Mouse (Mus musculus) hindbrain, embryonic 11.5 days (tissue): ENCODE results near the gene Ssr4. TPM values are rescaled to one million over a fixed set of nuclear protein-coding genes. Genes with fewer than 3 reads are reported as not detected.
"Not testable (repeated sequence)": the region's sequence is repeated elsewhere in the genome, so short reads cannot be mapped to it uniquely, and the experiment has no call there.

Source experiments
- ATAC-seq: fragments of 200-750 bp; cut with Nextera tagmentation; 2 replicates; pipeline ENCODE4 v1.8.0; 2017; ENCODE audit warnings: mild to moderate bottlenecking, moderate TSS enrichment, moderate library complexity; ENCODE audit not compliant: low FRiP score
- DNase-seq: peaks from one replicate; pipeline ENCODE4 v3.0.0-alpha.2; 2015; ENCODE audit warnings: low spot score
- H3K27ac ChIP-seq: fragments of 300-500 bp; sonication (generic); 2 replicates; pipeline ENCODE4 v1.5.1; 2014; ENCODE audit warnings: mild to moderate bottlenecking, low read depth, low read length
- H3K27me3 ChIP-seq: fragments of 300-500 bp; sonication (generic); 2 replicates; pipeline ENCODE4 v1.6.1; 2014; ENCODE audit warnings: mild to moderate bottlenecking, low read length, moderate library complexity, mixed read lengths; ENCODE audit not compliant: control insufficient read depth, insufficient read depth
- H3K36me3 ChIP-seq: fragments of 300-500 bp; sonication (generic); 2 replicates; pipeline ENCODE4 v1.6.1; 2014; ENCODE audit warnings: mild to moderate bottlenecking, low read length, moderate library complexity, mixed read lengths; ENCODE audit not compliant: control insufficient read depth, insufficient read depth
- H3K4me1 ChIP-seq: fragments of 300-500 bp; sonication (generic); replicated peaks from 2 replicates; pipeline ENCODE4 v1.6.1; 2014; ENCODE audit warnings: low read length, mixed read lengths; ENCODE audit not compliant: control insufficient read depth, insufficient read depth
- H3K4me2 ChIP-seq: fragments of 300-500 bp; sonication (generic); replicated peaks from 2 replicates; pipeline ENCODE4 v1.6.1; 2014; ENCODE audit warnings: mild to moderate bottlenecking, low read depth, low read length
- H3K4me3 ChIP-seq: fragments of 300-500 bp; sonication (generic); 2 replicates; pipeline ENCODE4 v1.5.1; 2014; ENCODE audit warnings: low read depth, low read length
- H3K9ac ChIP-seq: fragments of 300-500 bp; sonication (generic); 2 replicates; pipeline ENCODE4 v1.6.1; 2014; ENCODE audit warnings: low read depth, low read length
- H3K9me3 ChIP-seq: fragments of 300-500 bp; sonication (generic); 2 replicates; pipeline ENCODE4 v1.6.1; 2016; ENCODE audit warnings: low read length; ENCODE audit not compliant: control insufficient read depth
- WGBS: fragments of 180-500 bp; shearing (Covaris S2); extraction: QIAGEN DNeasy Blood & Tissue Kit; methylation state at CpG from one replicate; pipeline ENCODE4 v1.1.7; 2014; 5-methylcytosine and 5-hydroxymethylcytosine counted together
- polyA plus RNA-seq: library from polyadenylated mRNA; unstranded; fragments of >200 nt; fragmentation: Nextera tagmentation; extraction: Ambion mirVana; gene quantifications from 2 replicates; pipeline ENCODE4 v1.2.1, GENCODE M21; 2014

Gene Ssr4
- polyA plus RNA-seq, result 134 and 140 TPM in 2 replicates

- no peaks in the 10 kb centered on the region for H3K36me3 ChIP-seq
- ATAC-seq (peak; percentile 97), DNase-seq (peak; percentile 94)
- no peaks in the 10 kb centered on the region for H3K9me3 ChIP-seq
- peak within 1 kb of the TSS; percentile 55 for H3K4me2 ChIP-seq
- 9% methylated on average over 47 of the region's 52 CpGs for WGBS
- H3K27me3 ChIP-seq, result no peaks in the 10 kb centered on the region
- peak within 1 kb of the TSS; percentile 71 for H3K9ac ChIP-seq
- peak within 1 kb of the TSS; percentile 54 for H3K4me3 ChIP-seq
- no peaks in the 10 kb centered on the region for H3K4me1 ChIP-seq
- H3K27ac ChIP-seq, result peak within 1 kb of the TSS; percentile 64
Measured at GRCm38 (mm10) chrX:73786364-73787224, at the start of gene Ssr4, which contains the start of gene Idh3g. TSS of gene Ssr4 (plus strand) at chrX:73787028. TSS of gene Idh3g (minus strand) at chrX:73786897.

DNA sequence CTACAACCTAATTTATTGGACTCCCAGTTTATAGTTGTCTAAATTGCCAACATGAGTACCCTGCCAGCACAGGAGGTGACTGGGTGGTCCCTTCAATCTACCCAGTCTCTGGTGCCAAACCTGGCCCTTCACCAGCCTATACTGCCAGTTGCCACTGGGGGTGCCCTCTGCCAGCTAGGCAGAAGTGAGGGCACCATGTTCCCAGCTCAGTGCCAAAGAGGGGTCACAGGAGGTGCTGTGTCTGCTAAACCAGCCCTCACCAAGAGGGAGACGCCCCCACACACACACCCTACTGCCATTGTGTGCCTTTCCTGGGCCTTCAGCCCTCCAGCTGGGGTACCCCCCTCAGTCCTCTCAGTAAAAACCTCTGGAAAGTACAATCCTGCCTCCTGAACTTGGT lies 48.7 kb upstream of the Ssr4 start:
- Histone ChIP-seq H3K4me2 (no peak overlapping the region), H3K27me3 (no peaks in the 10 kb centered on the region), H3K4me1 (no peaks in the 10 kb centered on the region), H3K4me3 (no peak overlapping the region), H3K36me3 (no peaks in the 10 kb centered on the region), H3K9me3 (no peaks in the 10 kb centered on the region), H3K9ac (no peak overlapping the region), H3K27ac (no peak overlapping the region)
- WGBS, result 88% methylated on average over 1 of the region's 1 CpGs
- ATAC-seq (no peak), DNase-seq (no peak)

DNA sequence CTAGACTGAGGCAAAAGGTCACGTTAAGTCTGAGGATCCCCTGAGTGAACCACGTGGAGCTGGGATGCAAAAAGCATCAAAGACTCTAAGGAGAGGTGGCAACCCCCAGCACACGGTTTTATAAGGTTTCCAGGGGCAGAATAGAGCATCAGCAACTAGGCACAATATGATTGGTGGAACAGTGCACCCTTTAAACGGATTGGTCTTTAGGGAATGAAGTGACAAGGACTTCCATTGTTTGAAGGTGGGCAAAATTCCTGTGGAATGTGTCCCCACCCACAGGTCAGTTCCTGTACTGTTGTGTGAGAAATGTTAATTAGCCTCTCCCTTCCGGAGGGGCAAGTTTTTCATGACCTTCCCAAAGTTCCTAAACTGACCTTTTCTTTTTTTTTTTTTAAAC lies 47.7 kb upstream of the Ssr4 start:
- DNase-seq (no peak), ATAC-seq (no peak)
- WGBS, result 62% methylated on average over 5 of the region's 5 CpGs
- Histone ChIP-seq H3K4me3 (no peak overlapping the region), H3K9me3 (no peaks in the 10 kb centered on the region), H3K4me2 (no peak overlapping the region), H3K36me3 (no peaks in the 10 kb centered on the region), H3K27me3 (no peaks in the 10 kb centered on the region), H3K9ac (no peak overlapping the region), H3K4me1 (no peaks in the 10 kb centered on the region), H3K27ac (no peak overlapping the region)

DNA sequence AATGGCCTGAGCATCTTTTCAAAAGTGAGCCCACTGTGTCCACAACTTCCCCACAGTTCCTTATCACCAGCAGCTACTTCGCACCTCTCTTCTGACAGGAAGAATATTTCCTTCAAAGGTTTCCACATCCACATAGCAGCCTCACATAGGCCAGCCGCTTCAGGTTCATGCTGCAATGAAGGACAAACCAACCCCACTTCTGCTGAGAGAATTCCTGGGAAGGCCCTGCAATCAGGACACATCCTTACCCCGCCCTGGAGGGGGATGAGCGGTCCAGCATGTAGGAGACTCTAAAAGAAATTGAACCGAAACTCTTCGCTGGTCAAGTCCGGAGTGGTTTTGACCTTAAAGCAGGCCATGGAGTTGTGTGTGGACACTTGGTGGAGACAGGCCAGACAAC lies 47.0 kb upstream of the Ssr4 start:
- not testable (repeated sequence) for H3K4me1 ChIP-seq, ATAC-seq, DNase-seq, H3K36me3 ChIP-seq, H3K4me3 ChIP-seq, H3K27me3 ChIP-seq, H3K9ac ChIP-seq, H3K27ac ChIP-seq, H3K4me2 ChIP-seq, H3K9me3 ChIP-seq
- 94% methylated on average over 7 of the region's 7 CpGs for WGBS

DNA sequence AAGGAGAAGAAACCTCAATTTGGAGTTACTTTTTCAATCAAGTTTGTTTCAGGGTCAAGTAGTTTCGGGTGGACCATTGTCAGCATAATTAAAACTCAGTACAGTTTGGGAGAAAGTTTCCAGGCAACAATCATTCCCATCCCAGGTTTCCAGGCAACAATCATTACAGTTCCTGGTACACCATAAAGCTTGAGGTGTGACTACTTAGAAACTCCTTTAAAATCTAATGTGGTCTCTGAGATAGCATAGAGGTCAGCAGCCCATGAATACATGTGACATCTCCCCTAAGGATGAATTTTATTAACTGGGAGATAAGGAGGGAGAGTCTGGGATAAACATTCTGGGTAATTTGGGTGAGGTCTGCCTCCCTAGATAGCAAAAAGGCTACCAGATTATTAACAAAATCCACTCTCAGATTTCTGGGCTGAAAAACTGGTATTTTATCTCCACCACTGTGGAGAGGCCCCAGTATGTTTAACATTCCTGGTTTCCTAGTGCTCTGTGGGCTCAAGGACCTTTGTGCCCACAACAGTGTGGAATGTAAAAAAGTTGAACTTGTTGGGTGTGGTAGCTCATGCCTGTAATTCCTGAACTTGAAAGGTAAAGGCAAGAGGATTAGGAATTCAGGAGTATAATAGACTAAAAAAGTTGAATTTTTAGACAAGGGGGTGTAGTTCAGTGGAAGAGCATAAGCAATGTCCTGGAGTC lies 41.9 kb upstream of the Ssr4 start:
- Histone ChIP-seq H3K9ac (no peak overlapping the region), H3K4me1 (no peaks in the 10 kb centered on the region), H3K4me3 (no peak overlapping the region), H3K27me3 (no peaks in the 10 kb centered on the region), H3K9me3 (no peaks in the 10 kb centered on the region), H3K36me3 (no peaks in the 10 kb centered on the region), H3K4me2 (no peak overlapping the region), H3K27ac (no peak overlapping the region)
- WGBS, result 92% methylated on average over 1 of the region's 1 CpGs
- ATAC-seq (no peak), DNase-seq (no peak)

DNA sequence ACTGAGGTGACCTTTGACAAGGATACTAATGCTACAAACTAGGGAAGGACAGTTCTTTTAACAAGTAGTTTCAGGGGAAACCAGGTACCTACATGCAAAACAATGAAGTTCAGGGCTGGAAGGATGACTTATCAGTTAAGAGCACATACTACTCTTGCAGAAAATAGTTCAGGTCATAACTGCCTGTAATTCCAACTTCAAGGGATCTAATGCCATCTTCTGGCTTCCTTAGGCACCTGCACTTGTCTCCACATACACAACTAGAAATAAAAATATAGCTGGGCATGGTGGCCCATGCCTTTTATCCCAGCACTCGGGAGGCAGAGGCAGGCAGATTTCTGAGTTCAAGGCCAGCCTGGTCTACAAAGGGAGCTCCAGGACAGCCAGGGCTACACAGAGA lies 37.9 kb upstream of the Ssr4 start:
- Histone ChIP-seq H3K4me3 (no peak overlapping the region), H3K9ac (no peak overlapping the region), H3K27ac (no peak overlapping the region), H3K4me2 (no peak overlapping the region), H3K27me3 (no peaks in the 10 kb centered on the region), H3K36me3 (no peaks in the 10 kb centered on the region), H3K4me1 (no peaks in the 10 kb centered on the region), H3K9me3 (no peaks in the 10 kb centered on the region)
- DNase-seq (no peak), ATAC-seq (no peak)
- WGBS, result 73% methylated on average over 1 of the region's 1 CpGs

- no peak within 1 kb of the TSS for H3K4me2 ChIP-seq
Measured at GRCm38 (mm10) chrX:73756334-73757140, 30.3 kb upstream of the Ssr4 start, which contains the start of gene Plxnb3. TSS of gene Plxnb3 (plus strand) at chrX:73757090.

GRCm38 (mm10) chrX:73758611-73759290 lies 28.1 kb upstream of the Ssr4 start:
- Histone ChIP-seq H3K27me3 (no peaks in the 10 kb centered on the region), H3K36me3 (no peaks in the 10 kb centered on the region), H3K27ac (no peak overlapping the region), H3K4me2 (no peak overlapping the region), H3K9ac (no peak overlapping the region), H3K4me1 (no peaks in the 10 kb centered on the region), H3K4me3 (no peak overlapping the region), H3K9me3 (no peaks in the 10 kb centered on the region)
- DNase-seq (no peak), ATAC-seq (no peak)
- 89% methylated on average over 13 of the region's 13 CpGs for WGBS

More at GRCm38 (mm10) chrX:73756334-73757140, 30.3 kb upstream of the Ssr4 start, which contains the start of gene Plxnb3:
- Histone ChIP-seq H3K9ac (no peak within 1 kb of the TSS), H3K27ac (no peak within 1 kb of the TSS), H3K27me3 (no peaks in the 10 kb centered on the region), H3K9me3 (no peaks in the 10 kb centered on the region), H3K4me3 (no peak within 1 kb of the TSS), H3K36me3 (no peaks in the 10 kb centered on the region), H3K4me1 (no peaks in the 10 kb centered on the region)
- DNase-seq (no peak), ATAC-seq (no peak)
- WGBS, result 67% methylated on average over 5 of the region's 5 CpGs
